Mouse (Mus musculus) thymus, adult 2 months (tissue): Measurements from ENCODE around the gene Ugt1a8.

Source experiments
- CTCF ChIP-seq: fragments of 200-500 bp; IDR thresholded peaks from 2 replicates; pipeline ENCODE4 v1.5.1; 2012; ENCODE audit warnings: mild to moderate bottlenecking, control low read depth, low read length, moderate library complexity, borderline replicate concordance; ENCODE audit not compliant: control insufficient read depth, poor library complexity, insufficient read depth; ENCODE audit errors: extremely low read depth
- POLR2A ChIP-seq: fragments of 200-500 bp; IDR thresholded peaks from 2 replicates; pipeline ENCODE4 v1.6.1; 2012; ENCODE audit warnings: mild to moderate bottlenecking, low read length, control low read depth, moderate library complexity; ENCODE audit not compliant: control insufficient read depth, poor library complexity, insufficient read depth; ENCODE audit errors: extremely low read depth

DNA sequence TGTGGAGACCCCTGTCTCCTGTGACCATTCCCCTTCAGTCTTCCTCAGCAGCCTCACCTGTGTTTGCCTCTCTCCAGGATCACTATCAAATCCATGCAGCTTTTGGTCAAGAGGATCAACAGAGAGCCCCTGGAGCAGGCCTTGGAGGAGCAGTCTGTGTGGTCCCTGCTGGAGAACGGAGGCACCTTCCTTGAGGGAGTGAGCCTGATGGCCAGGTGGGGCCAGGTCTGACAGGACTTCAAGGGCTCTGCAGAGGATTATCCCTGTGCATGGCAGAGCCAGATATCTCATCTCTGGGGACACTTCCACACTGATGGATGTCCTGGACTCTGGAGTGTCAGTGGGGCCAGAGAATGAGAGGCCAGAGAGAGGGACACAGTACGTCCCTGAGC is 167.8 kb downstream of the Ugt1a8 start:
- TF ChIP-seq CTCF: no peak
- TF ChIP-seq POLR2A: no peak
